ENCODE assay signal across 33 mouse cellular contexts in the genomic region with DNA sequence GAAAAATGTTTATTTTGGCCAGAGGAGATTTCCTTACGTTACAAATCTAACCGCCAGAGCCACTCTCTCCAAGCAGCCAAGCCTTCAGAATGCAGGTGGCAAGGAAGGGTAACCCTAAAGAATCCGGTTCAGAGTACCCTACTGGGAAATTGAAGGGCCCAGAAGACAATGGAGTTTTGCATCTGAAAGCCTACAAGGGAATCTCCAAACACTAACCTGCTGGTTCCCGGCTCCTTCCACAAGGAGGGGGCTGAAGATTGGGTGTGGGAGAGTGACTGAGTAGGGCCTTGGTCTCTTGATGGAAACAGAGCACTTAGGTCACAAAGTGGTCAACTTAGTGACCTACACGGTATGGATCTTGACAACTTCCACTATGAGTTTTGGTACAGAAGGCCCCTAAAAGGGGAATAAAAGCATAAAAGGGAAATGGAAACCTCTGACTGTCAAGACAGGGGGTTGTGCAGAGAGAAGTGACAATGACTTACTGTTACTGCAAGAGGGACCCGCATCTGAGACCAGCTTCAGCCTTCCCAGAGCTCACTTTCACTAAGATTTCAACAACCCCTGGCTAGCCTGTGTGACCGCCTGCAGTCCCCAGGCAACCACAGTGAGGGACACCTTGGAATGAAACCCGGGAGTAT. TPM values are rescaled to one million over a fixed set of nuclear protein-coding genes. Genes with fewer than 3 reads are reported as not detected.
DNase-seq lines count a peak whose midpoint lies in the region; ATAC-seq and TF ChIP-seq lines count a peak whose summit lies in the region.
"Had no signal": no experiment of that assay in that cellular context is flagged by ENCODE, and none has a peak within 500 bp of the region (broad histone marks: within the 10 kb centered on the region; RNA-seq: fewer than 3 reads in every experiment).

No protein-coding gene starts in this region.

- H3K27ac ChIP-seq in midbrain, embryonic 10.5 days (replicated peaks), result no peak overlapping the region
- H3K27ac ChIP-seq in midbrain, embryonic 15.5 days, result no peak overlapping the region
- no peak overlapping the region for H3K27ac ChIP-seq in left cerebral cortex, adult 2 months
- no peak overlapping the region for H3K27ac ChIP-seq in kidney, adult 2 months (ENCODE audit: insufficient read depth, low read depth, low read length)
- H3K27ac ChIP-seq: forebrain, embryonic 10.5 days; kidney, embryonic 15.5 days; limb, embryonic 13.5 days; liver, embryonic 13.5 days; stomach, postnatal 0 days had no signal

- no peaks in the 10 kb centered on the region for H3K36me3 ChIP-seq in midbrain, embryonic 10.5 days
- no peaks in the 10 kb centered on the region for H3K36me3 ChIP-seq in midbrain, embryonic 15.5 days (replicated peaks)
- no peaks in the 10 kb centered on the region; the same call in 1 of the 2 replicates for H3K36me3 ChIP-seq in kidney, adult 2 months (ENCODE audit: control insufficient read depth, insufficient read depth, low read length)
- H3K36me3 ChIP-seq: forebrain, embryonic 10.5 days; kidney, embryonic 15.5 days; limb, embryonic 13.5 days; liver, embryonic 13.5 days had no signal

- no peak for TF ChIP-seq POLR2A in kidney, adult 2 months (IDR thresholded peaks at IDR 0.05; ENCODE audit: low read depth, low read length)

- DNase-seq in heart, adult 11 months, result peak; percentile 89
- no peak for DNase-seq in heart, adult 18-20 months
- DNase-seq in midbrain, embryonic 10.5 days (ENCODE audit: low spot score), result peak; percentile 30
- DNase-seq in R1 (ENCODE audit: low read depth, low spot score), result peak; percentile 82
- DNase-seq in left cerebral cortex, adult 2 months (ENCODE audit: extremely low spot score in 1 of 2, low spot score in 2 of 2), result no peak
- no peak for DNase-seq in kidney, adult 2 months
- DNase-seq: adrenal gland, postnatal 36 days; cerebellum, adult 11-12 months; cerebellum, postnatal 14 days; forebrain, postnatal 0 days; gastrocnemius, postnatal 14 days; heart, postnatal 10 days; kidney, postnatal 36 days; liver, embryonic 13.5 days; lung, adult 2 months; lung, postnatal 14 days; thymus, adult 2 months; thymus, postnatal 4 days had no signal

- no peak for ATAC-seq in midbrain, embryonic 15.5 days (replicated peaks)
- ATAC-seq in megakaryocyte, adult 5-6 weeks (ENCODE audit: poor library complexity, severe bottlenecking), result peak; percentile 57
- ATAC-seq: CD4-positive, CD25-positive, alpha-beta regulatory T cell, adult 4 months; forebrain, postnatal 0 days; hindbrain, embryonic 16.5 days; intestine, embryonic 16.5 days; midbrain, embryonic 16.5 days had no signal

- H3K27me3 ChIP-seq in midbrain, embryonic 10.5 days (ENCODE audit: low read depth, poor library complexity, severe bottlenecking), result peaks cover 88% of the 10 kb centered on the region
- peaks cover 55% of the 10 kb centered on the region for H3K27me3 ChIP-seq in midbrain, embryonic 15.5 days (replicated peaks)
- H3K27me3 ChIP-seq in kidney, adult 2 months (replicated peaks; ENCODE audit: control insufficient read depth, insufficient read depth, low read length), result no peaks in the 10 kb centered on the region

- H3K4me1 ChIP-seq in midbrain, embryonic 10.5 days, result peaks cover 36% of the 10 kb centered on the region
- H3K4me1 ChIP-seq in midbrain, embryonic 15.5 days, result peaks cover 34% of the 10 kb centered on the region
- H3K4me1 ChIP-seq in kidney, adult 2 months (ENCODE audit: control insufficient read depth, insufficient read depth, low read length), result no peaks in the 10 kb centered on the region

- H3K4me2 ChIP-seq in midbrain, embryonic 15.5 days, result no peak overlapping the region
- H3K4me2 ChIP-seq: kidney, embryonic 15.5 days; liver, embryonic 13.5 days had no signal

- no peak overlapping the region for H3K9ac ChIP-seq in midbrain, embryonic 15.5 days
- H3K9ac ChIP-seq: forebrain, postnatal 0 days; kidney, embryonic 15.5 days; limb, embryonic 13.5 days; liver, embryonic 13.5 days had no signal

- intact Hi-C loops in left cerebral cortex, adult 2 months (cut with DNase I), result no loop called here

- 0% methylated on average over 8 of the region's 8 CpGs for WGBS in midbrain, embryonic 10.5 days
- WGBS in midbrain, embryonic 15.5 days, result 9% methylated on average over 8 of the region's 8 CpGs
- WGBS in kidney, adult 2 months, result 58% methylated on average over 8 of the region's 8 CpGs

- H3K9me3 ChIP-seq in midbrain, embryonic 10.5 days (replicated peaks), result no peaks in the 10 kb centered on the region
- H3K9me3 ChIP-seq in midbrain, embryonic 15.5 days, result no peaks in the 10 kb centered on the region
- H3K9me3 ChIP-seq: forebrain, embryonic 10.5 days; kidney, embryonic 15.5 days; limb, embryonic 13.5 days; liver, embryonic 13.5 days had no signal

- H3K4me3 ChIP-seq in midbrain, embryonic 10.5 days, result no peak overlapping the region
- no peak overlapping the region for H3K4me3 ChIP-seq in midbrain, embryonic 15.5 days
- no peak overlapping the region for H3K4me3 ChIP-seq in left cerebral cortex, adult 2 months
- H3K4me3 ChIP-seq in kidney, adult 2 months (ENCODE audit: insufficient read depth, low read depth, low read length), result no peak overlapping the region
- H3K4me3 ChIP-seq: forebrain, embryonic 10.5 days; kidney, embryonic 15.5 days; liver, embryonic 13.5 days; myocyte had no signal

- TF ChIP-seq CTCF in left cerebral cortex, adult 2 months (IDR thresholded peaks at IDR 0.05), result no peak
- TF ChIP-seq CTCF in kidney, adult 2 months (conservative IDR thresholded peaks at IDR 0.05; ENCODE audit: insufficient read depth, insufficient read length, low read depth, low read length), result no peak

RNA-seq across cellular contexts. Expression of a gene that starts 6.5 kb away (rescaled TPM):
- total RNA-seq in heart, adult 18-20 months (2021), result 1 to 10 TPM; 8.6 to 9.5 TPM
- polyA plus RNA-seq in midbrain, embryonic 10.5 days (2016; fragmentation: Nextera tagmentation; extraction: Ambion mirVana), result 3.3 and 4.1 TPM in 2 replicates
- polyA plus RNA-seq in midbrain, embryonic 15.5 days (2015; fragmentation: Nextera tagmentation; extraction: Ambion mirVana), result 6.5 TPM in 2 replicates
- total RNA-seq in megakaryocyte, adult 5-6 weeks (2015), result 15.3 and 17.5 TPM in 2 replicates
- total RNA-seq in megakaryocyte, adult 5-6 weeks (2017), result 6.4 and 8.1 TPM in 2 replicates
- total RNA-seq in left cerebral cortex, adult 2 months (2021), result 10 to 100 TPM; 20.3 to 20.6 TPM
- 8.0 and 8.5 TPM in 2 replicates for polyA plus RNA-seq in kidney, adult 2 months (2012; rRNA removed)

RNA-seq across cellular contexts. Expression of a gene that starts 26.4 kb away (rescaled TPM):
- 1 to 10 TPM; 7.7 to 8.2 TPM for total RNA-seq in heart, adult 18-20 months (2021)
- 0.35 TPM in 1 of 2 replicates, not detected in the other for polyA plus RNA-seq in midbrain, embryonic 10.5 days (2016; fragmentation: Nextera tagmentation; extraction: Ambion mirVana)
- polyA plus RNA-seq in midbrain, embryonic 15.5 days (2015; fragmentation: Nextera tagmentation; extraction: Ambion mirVana), result not detected in 2 replicates
- total RNA-seq in megakaryocyte, adult 5-6 weeks (2015), result 0.78 and 1.2 TPM in 2 replicates
- total RNA-seq in megakaryocyte, adult 5-6 weeks (2017), result not detected in 2 replicates
- not detected for total RNA-seq in left cerebral cortex, adult 2 months (2021)
- polyA plus RNA-seq in kidney, adult 2 months (2012; rRNA removed), result 0.25 and 0.41 TPM in 2 replicates
- total RNA-seq: forebrain, postnatal 0 days; left cerebral cortex, postnatal 25 days; megakaryocyte-erythroid progenitor cell, adult 5-6 weeks; neutrophil, adult 5-6 weeks had no signal
- polyA plus RNA-seq: CD4-positive, CD25-positive, alpha-beta regulatory T cell, adult 4 months; embryonic facial prominence, embryonic 11.5 days; forebrain, embryonic 10.5 days; hindbrain, embryonic 16.5 days; midbrain, embryonic 16.5 days; myocyte; stomach, postnatal 0 days had no signal

Comparison
In these comparisons a context has a peak if more than half of its experiments do, and no peak if none do; other contexts are left out.
1. DNase-seq: peak in heart, adult 11 months (single experiment), midbrain, embryonic 10.5 days (single experiment) and R1 (single experiment); none in heart, adult 18-20 months (0 of 2), left cerebral cortex, adult 2 months (0 of 2) and kidney, adult 2 months (single experiment).
2. RNA of a gene that starts 26.4 kb away (total RNA-seq): 7.7 to 8.2 TPM in heart, adult 18-20 months; 0.78 to 1.2 TPM in megakaryocyte, adult 5-6 weeks and not detected in left cerebral cortex, adult 2 months; every median in the first group is over 4 times any median in the second.